Mouse (Mus musculus): ENCODE data around the gene Dpp6. TPM values are rescaled to one million over a fixed set of nuclear protein-coding genes. Genes with fewer than 3 reads are reported as not detected.

Gene Dpp6
- polyA plus RNA-seq, 1 experiment from 2014 or later, result 26.7 TPM

GRCm38 (mm10) chr5:27711461-27712192 is 894.6 kb downstream of the Dpp6 start:
- 0 out of 2 replicates have a peak, but pooled peaks cover 4% of the 10 kb centered on the region for H3K4me1 ChIP-seq (ENCODE audit: control insufficient read depth, insufficient read depth, low read length)
- WGBS, result 55% methylated on average over 8 of the region's 8 CpGs
- H3K27ac ChIP-seq (ENCODE audit: low read depth, low read length), result no peak overlapping the region
- H3K27me3 ChIP-seq (replicated peaks; ENCODE audit: control insufficient read depth, insufficient read depth, low read length), result no peaks in the 10 kb centered on the region
- H3K9ac ChIP-seq (ENCODE audit: low read length), result no peak overlapping the region
- no peaks in the 10 kb centered on the region for H3K36me3 ChIP-seq (ENCODE audit: control insufficient read depth, insufficient read depth, low read length)
- no peaks in the 10 kb centered on the region for H3K9me3 ChIP-seq (replicated peaks; ENCODE audit: control insufficient read depth, low read length)
- no peak overlapping the region for H3K4me2 ChIP-seq (ENCODE audit: low read length)
- ATAC-seq (no peak; the same call in 1 of the 2 replicates), DNase-seq (ENCODE audit: low spot score) (peak; percentile 40)
- H3K4me3 ChIP-seq (ENCODE audit: low read depth, low read length), result no peak overlapping the region

- no peaks in the 10 kb centered on the region for H3K9me3 ChIP-seq (replicated peaks; ENCODE audit: control insufficient read depth, low read length)
- no peak for DNase-seq (ENCODE audit: low spot score)
- H3K4me3 ChIP-seq (ENCODE audit: low read depth, low read length), result no peak overlapping the region
- H3K4me2 ChIP-seq (ENCODE audit: low read length), result no peak overlapping the region
- WGBS, result 72% methylated on average over 9 of the region's 9 CpGs
- H3K4me1 ChIP-seq (ENCODE audit: control insufficient read depth, insufficient read depth, low read length), result no peaks in the 10 kb centered on the region
- ATAC-seq, result no peak
- no peak overlapping the region for H3K9ac ChIP-seq (ENCODE audit: low read length)
- H3K27me3 ChIP-seq (replicated peaks; ENCODE audit: control insufficient read depth, insufficient read depth, low read length), result no peaks in the 10 kb centered on the region
- no peak overlapping the region for H3K27ac ChIP-seq (ENCODE audit: low read depth, low read length)
- H3K36me3 ChIP-seq (ENCODE audit: control insufficient read depth, insufficient read depth, low read length), result no peaks in the 10 kb centered on the region
These were observed 897.4 kb downstream of the Dpp6 start for GRCm38 (mm10) chr5:27714356-27714755.

- Histone ChIP-seq H3K36me3 (ENCODE audit: control insufficient read depth, insufficient read depth, low read length) (no peaks in the 10 kb centered on the region), H3K4me2 (ENCODE audit: low read length) (no peak overlapping the region), H3K4me3 (ENCODE audit: low read depth, low read length) (no peak overlapping the region), H3K27me3 (replicated peaks; ENCODE audit: control insufficient read depth, insufficient read depth, low read length) (no peaks in the 10 kb centered on the region), H3K9me3 (replicated peaks; ENCODE audit: control insufficient read depth, low read length) (no peaks in the 10 kb centered on the region), H3K27ac (ENCODE audit: low read depth, low read length) (no peak overlapping the region), H3K4me1 (ENCODE audit: control insufficient read depth, insufficient read depth, low read length) (no peaks in the 10 kb centered on the region), H3K9ac (ENCODE audit: low read length) (no peak overlapping the region)
- DNase-seq (ENCODE audit: low spot score) (peak; percentile 16), ATAC-seq (no peak)
- WGBS, result 77% methylated on average over 4 of the region's 4 CpGs
These were observed 899.0 kb downstream of the Dpp6 start for GRCm38 (mm10) chr5:27716026-27716425.

GRCm38 (mm10) chr5:27717301-27717700 is 900.3 kb downstream of the Dpp6 start:
- no peak for ATAC-seq
- no peaks in the 10 kb centered on the region for H3K9me3 ChIP-seq (replicated peaks; ENCODE audit: control insufficient read depth, low read length)
- H3K36me3 ChIP-seq (ENCODE audit: control insufficient read depth, insufficient read depth, low read length), result no peaks in the 10 kb centered on the region

GRCm38 (mm10) chr5:27719311-27719710 is 902.3 kb downstream of the Dpp6 start:
- 67% methylated on average over 2 of the region's 2 CpGs for WGBS
- no peaks in the 10 kb centered on the region for H3K36me3 ChIP-seq (ENCODE audit: control insufficient read depth, insufficient read depth, low read length)
- no peak overlapping the region for H3K27ac ChIP-seq (ENCODE audit: low read depth, low read length)
- H3K9ac ChIP-seq (ENCODE audit: low read length), result no peak overlapping the region
- ATAC-seq, result no peak
- no peaks in the 10 kb centered on the region for H3K4me1 ChIP-seq (ENCODE audit: control insufficient read depth, insufficient read depth, low read length)
- no peaks in the 10 kb centered on the region for H3K9me3 ChIP-seq (replicated peaks; ENCODE audit: control insufficient read depth, low read length)
- H3K27me3 ChIP-seq (replicated peaks; ENCODE audit: control insufficient read depth, insufficient read depth, low read length), result no peaks in the 10 kb centered on the region
- H3K4me2 ChIP-seq (ENCODE audit: low read length), result no peak overlapping the region
- no peak for DNase-seq (ENCODE audit: low spot score)
- no peak overlapping the region for H3K4me3 ChIP-seq (ENCODE audit: low read depth, low read length)

More at GRCm38 (mm10) chr5:27717301-27717700, 900.3 kb downstream of the Dpp6 start:
- Histone ChIP-seq H3K4me3 (ENCODE audit: low read depth, low read length) (no peak overlapping the region), H3K4me1 (ENCODE audit: control insufficient read depth, insufficient read depth, low read length) (no peaks in the 10 kb centered on the region), H3K27ac (ENCODE audit: low read depth, low read length) (no peak overlapping the region), H3K27me3 (replicated peaks; ENCODE audit: control insufficient read depth, insufficient read depth, low read length) (no peaks in the 10 kb centered on the region), H3K9ac (ENCODE audit: low read length) (no peak overlapping the region), H3K4me2 (ENCODE audit: low read length) (no peak overlapping the region)
- no peak for DNase-seq (ENCODE audit: low spot score)

GRCm38 (mm10) chr5:27724460-27724859 is 907.5 kb downstream of the Dpp6 start:
- no peak overlapping the region for H3K4me2 ChIP-seq (ENCODE audit: low read length)
- no peak for DNase-seq (ENCODE audit: low spot score)

GRCm38 (mm10) chr5:27730666-27731065 is 913.7 kb downstream of the Dpp6 start:
- H3K9ac ChIP-seq (ENCODE audit: low read length), result no peak overlapping the region
- H3K9me3 ChIP-seq (replicated peaks; ENCODE audit: control insufficient read depth, low read length), result 0 out of 2 replicates have a peak, but pooled peaks cover 2% of the 10 kb centered on the region
- no peaks in the 10 kb centered on the region for H3K36me3 ChIP-seq (ENCODE audit: control insufficient read depth, insufficient read depth, low read length)
- ATAC-seq, result no peak
- 79% methylated on average over 5 of the region's 5 CpGs for WGBS
- no peak for DNase-seq (ENCODE audit: low spot score)
- no peaks in the 10 kb centered on the region for H3K4me1 ChIP-seq (ENCODE audit: control insufficient read depth, insufficient read depth, low read length)
- no peak overlapping the region for H3K4me3 ChIP-seq (ENCODE audit: low read depth, low read length)
- H3K27me3 ChIP-seq (replicated peaks; ENCODE audit: control insufficient read depth, insufficient read depth, low read length), result no peaks in the 10 kb centered on the region
- H3K27ac ChIP-seq (ENCODE audit: low read depth, low read length), result no peak overlapping the region
- no peak overlapping the region for H3K4me2 ChIP-seq (ENCODE audit: low read length)

More at GRCm38 (mm10) chr5:27724460-27724859, 907.5 kb downstream of the Dpp6 start:
- H3K4me1 ChIP-seq (ENCODE audit: control insufficient read depth, insufficient read depth, low read length), result no peaks in the 10 kb centered on the region
- WGBS, result 24% methylated on average over 2 of the region's 2 CpGs
- no peaks in the 10 kb centered on the region for H3K36me3 ChIP-seq (ENCODE audit: control insufficient read depth, insufficient read depth, low read length)
- H3K4me3 ChIP-seq (ENCODE audit: low read depth, low read length), result no peak overlapping the region
- ATAC-seq, result no peak
- no peaks in the 10 kb centered on the region for H3K27me3 ChIP-seq (replicated peaks; ENCODE audit: control insufficient read depth, insufficient read depth, low read length)
- H3K27ac ChIP-seq (ENCODE audit: low read depth, low read length), result no peak overlapping the region
- H3K9me3 ChIP-seq (replicated peaks; ENCODE audit: control insufficient read depth, low read length), result no peaks in the 10 kb centered on the region
- H3K9ac ChIP-seq (ENCODE audit: low read length), result no peak overlapping the region

- no peak for ATAC-seq
- WGBS, result 75% methylated on average over 1 of the region's 1 CpGs
- Histone ChIP-seq H3K9ac (ENCODE audit: low read length) (no peak overlapping the region), H3K4me1 (ENCODE audit: control insufficient read depth, insufficient read depth, low read length) (no peaks in the 10 kb centered on the region), H3K9me3 (replicated peaks; ENCODE audit: control insufficient read depth, low read length) (0 out of 2 replicates have a peak, but pooled peaks cover 2% of the 10 kb centered on the region), H3K4me2 (ENCODE audit: low read length) (no peak overlapping the region), H3K4me3 (ENCODE audit: low read depth, low read length) (no peak overlapping the region), H3K36me3 (ENCODE audit: control insufficient read depth, insufficient read depth, low read length) (no peaks in the 10 kb centered on the region), H3K27ac (ENCODE audit: low read depth, low read length) (no peak overlapping the region), H3K27me3 (replicated peaks; ENCODE audit: control insufficient read depth, insufficient read depth, low read length) (no peaks in the 10 kb centered on the region)
- DNase-seq (ENCODE audit: low spot score), result no peak
These were observed 914.4 kb downstream of the Dpp6 start for GRCm38 (mm10) chr5:27731392-27731791.

GRCm38 (mm10) chr5:27732288-27732868 is 915.4 kb downstream of the Dpp6 start:
- H3K27ac ChIP-seq (ENCODE audit: low read depth, low read length), result no peak overlapping the region
- ATAC-seq (no peak), DNase-seq (ENCODE audit: low spot score) (no peak)
- no peak overlapping the region for H3K4me3 ChIP-seq (ENCODE audit: low read depth, low read length)
- H3K4me2 ChIP-seq (ENCODE audit: low read length), result no peak overlapping the region
- 79% methylated on average over 5 of the region's 5 CpGs for WGBS
- H3K9ac ChIP-seq (ENCODE audit: low read length), result no peak overlapping the region
- 0 out of 2 replicates have a peak, but pooled peaks cover 2% of the 10 kb centered on the region for H3K9me3 ChIP-seq (replicated peaks; ENCODE audit: control insufficient read depth, low read length)
- no peaks in the 10 kb centered on the region for H3K36me3 ChIP-seq (ENCODE audit: control insufficient read depth, insufficient read depth, low read length)
- no peaks in the 10 kb centered on the region for H3K4me1 ChIP-seq (ENCODE audit: control insufficient read depth, insufficient read depth, low read length)
- H3K27me3 ChIP-seq (replicated peaks; ENCODE audit: control insufficient read depth, insufficient read depth, low read length), result no peaks in the 10 kb centered on the region

Data from forebrain, embryonic 14.5 days (tissue).